Mouse (Mus musculus): ENCODE data around the gene Rnf220.

- no peak for TF ChIP-seq GATA1 (IDR thresholded peaks at IDR 0.05; ENCODE audit: borderline replicate concordance, low read length)
- no peak for TF ChIP-seq FLI1 (IDR thresholded peaks at IDR 0.05; ENCODE audit: low read length)
Observed at GRCm38 (mm10) chr4:117234166-117234741, 262.6 kb downstream of the Rnf220 start.

Measured in megakaryocyte, embryonic 14.5 days (primary cell).